Mouse (Mus musculus) heart, embryonic 12.5 days (tissue): Measurements from ENCODE around the gene Nek6. TPM values are rescaled to one million over a fixed set of nuclear protein-coding genes. Genes with fewer than 3 reads are reported as not detected.

Experiments
- ATAC-seq: fragments of 200-750 bp; cut with Nextera tagmentation; 2 replicates; pipeline ENCODE4 v1.8.0; 2017; ENCODE audit warnings: moderate TSS enrichment, moderate library complexity; ENCODE audit not compliant: insufficient number of reproducible peaks, low FRiP score
- H3K27ac ChIP-seq: fragments of 300-500 bp; sonication (generic); 2 replicates; pipeline ENCODE4 v1.5.1; 2016; ENCODE audit warnings: mild to moderate bottlenecking, moderate library complexity; ENCODE audit not compliant: poor library complexity, severe bottlenecking
- H3K27me3 ChIP-seq: fragments of 300-500 bp; sonication (generic); replicated peaks from 2 replicates; pipeline ENCODE4 v1.6.1; 2016; ENCODE audit warnings: mild to moderate bottlenecking, moderate library complexity
- H3K36me3 ChIP-seq: fragments of 300-500 bp; sonication (generic); 2 replicates; pipeline ENCODE4 v1.6.1; 2016; ENCODE audit warnings: mild to moderate bottlenecking, moderate library complexity
- H3K4me1 ChIP-seq: fragments of 300-500 bp; sonication (generic); replicated peaks from 2 replicates; pipeline ENCODE4 v1.6.1; 2016; ENCODE audit warnings: mild to moderate bottlenecking
- H3K4me2 ChIP-seq: fragments of 300-500 bp; sonication (generic); 2 replicates; pipeline ENCODE4 v1.6.1; 2016; ENCODE audit warnings: mild to moderate bottlenecking, moderate library complexity
- H3K4me3 ChIP-seq: fragments of 300-500 bp; sonication (generic); 2 replicates; pipeline ENCODE4 v1.5.1; 2016; ENCODE audit warnings: mild to moderate bottlenecking
- H3K9ac ChIP-seq: fragments of 300-500 bp; sonication (generic); 2 replicates; pipeline ENCODE4 v1.6.1; 2016; ENCODE audit warnings: mild to moderate bottlenecking, moderate library complexity
- H3K9me3 ChIP-seq: fragments of 300-500 bp; sonication (generic); replicated peaks from 2 replicates; pipeline ENCODE4 v1.6.1; 2016; ENCODE audit warnings: mild to moderate bottlenecking, moderate library complexity
- WGBS: fragments of 180-500 bp; shearing (Covaris S2); methylation state at CpG from one replicate; pipeline ENCODE4 v1.1.7; 2016; 5-methylcytosine and 5-hydroxymethylcytosine counted together
- microRNA-seq: library from miRNA; unstranded; fragments of <30 nt; microRNA quantifications from one replicate; pipeline ENCODE4, GENCODE M21; 2017
- polyA plus RNA-seq: library from polyadenylated mRNA; unstranded; fragments of >200 nt; fragmentation: Nextera tagmentation; extraction: Ambion mirVana; gene quantifications from 2 replicates; pipeline ENCODE4 v1.2.1, GENCODE M21; 2016

Nek6 gene
- polyA plus RNA-seq, 1 experiment from 2014 or later = 79.2 TPM

- H3K27me3 ChIP-seq = no peaks in the 10 kb centered on the region
- peaks cover 41% of the 10 kb centered on the region for H3K36me3 ChIP-seq
- H3K4me1 ChIP-seq = 0 out of 2 replicates have a peak, but pooled peaks cover 7% of the 10 kb centered on the region
- H3K4me2 ChIP-seq = no peak overlapping the region
- 80% methylated on average over 3 of the region's 3 CpGs for WGBS
- ATAC-seq = no peak
- no peak overlapping the region for H3K9ac ChIP-seq
- H3K27ac ChIP-seq = no peak overlapping the region
- no peak overlapping the region for H3K4me3 ChIP-seq
- no peaks in the 10 kb centered on the region for H3K9me3 ChIP-seq
Measured at GRCm38 (mm10) chr2:38623411-38623810, 112.0 kb downstream of the Nek6 start.

GRCm38 (mm10) chr2:38623821-38624590 lies 112.6 kb downstream of the Nek6 start:
- peaks cover 43% of the 10 kb centered on the region for H3K36me3 ChIP-seq

GRCm38 (mm10) chr2:38628801-38629200 lies 117.4 kb downstream of the Nek6 start:
- 91% methylated on average over 4 of the region's 4 CpGs for WGBS
- ATAC-seq = no peak
- H3K9ac ChIP-seq = no peak overlapping the region
- no peaks in the 10 kb centered on the region for H3K27me3 ChIP-seq
- peaks cover 68% of the 10 kb centered on the region for H3K36me3 ChIP-seq
- no peaks in the 10 kb centered on the region for H3K9me3 ChIP-seq
- H3K4me1 ChIP-seq = 0 out of 2 replicates have a peak, but pooled peaks cover 7% of the 10 kb centered on the region
- H3K4me2 ChIP-seq = no peak overlapping the region
- H3K27ac ChIP-seq = no peak overlapping the region
- H3K4me3 ChIP-seq = no peak overlapping the region

More at GRCm38 (mm10) chr2:38623821-38624590, 112.6 kb downstream of the Nek6 start:
- H3K27me3 ChIP-seq = no peaks in the 10 kb centered on the region
- no peak overlapping the region for H3K4me2 ChIP-seq
- no peak overlapping the region for H3K9ac ChIP-seq
- 89% methylated on average over 8 of the region's 8 CpGs for WGBS
- H3K9me3 ChIP-seq = no peaks in the 10 kb centered on the region
- 0 out of 2 replicates have a peak, but pooled peaks cover 7% of the 10 kb centered on the region for H3K4me1 ChIP-seq
- H3K4me3 ChIP-seq = no peak overlapping the region
- ATAC-seq = no peak
- no peak overlapping the region for H3K27ac ChIP-seq

GRCm38 (mm10) chr2:38629451-38629850 lies 118.0 kb downstream of the Nek6 start:
- H3K9me3 ChIP-seq = no peaks in the 10 kb centered on the region
- peaks cover 75% of the 10 kb centered on the region for H3K36me3 ChIP-seq
- ATAC-seq = no peak
- H3K4me1 ChIP-seq = 0 out of 2 replicates have a peak, but pooled peaks cover 7% of the 10 kb centered on the region
- no peaks in the 10 kb centered on the region for H3K27me3 ChIP-seq
- H3K27ac ChIP-seq = no peak overlapping the region
- no peak overlapping the region for H3K4me3 ChIP-seq
- no peak overlapping the region for H3K9ac ChIP-seq
- H3K4me2 ChIP-seq = no peak overlapping the region
- 94% methylated on average over 3 of the region's 3 CpGs for WGBS

- 83% methylated on average over 2 of the region's 2 CpGs for WGBS
- Histone ChIP-seq H3K4me1 (no peaks in the 10 kb centered on the region), H3K4me3 (no peak overlapping the region), H3K27ac (no peak overlapping the region), H3K9me3 (no peaks in the 10 kb centered on the region), H3K36me3 (peaks cover 85% of the 10 kb centered on the region), H3K9ac (no peak overlapping the region), H3K4me2 (no peak overlapping the region), H3K27me3 (no peaks in the 10 kb centered on the region)
- no peak for ATAC-seq
Measured at GRCm38 (mm10) chr2:38630574-38630973, 119.1 kb downstream of the Nek6 start.

GRCm38 (mm10) chr2:38637716-38638267 lies 126.3 kb downstream of the Nek6 start:
- Histone ChIP-seq H3K27ac (no peak overlapping the region), H3K27me3 (no peaks in the 10 kb centered on the region), H3K9me3 (no peaks in the 10 kb centered on the region), H3K36me3 (peaks cover 77% of the 10 kb centered on the region), H3K9ac (no peak overlapping the region), H3K4me1 (peaks cover 1% of the 10 kb centered on the region), H3K4me2 (no peak overlapping the region), H3K4me3 (no peak overlapping the region)
- 77% methylated on average over 4 of the region's 4 CpGs for WGBS
- no peak for ATAC-seq

GRCm38 (mm10) chr2:38641761-38642160 lies 130.3 kb downstream of the Nek6 start:
- WGBS = 97% methylated on average over 1 of the region's 1 CpGs
- Histone ChIP-seq H3K9me3 (no peaks in the 10 kb centered on the region), H3K4me2 (no peak overlapping the region), H3K9ac (no peak overlapping the region), H3K4me1 (peaks cover 3% of the 10 kb centered on the region), H3K27ac (no peak overlapping the region), H3K36me3 (peaks cover 44% of the 10 kb centered on the region), H3K4me3 (no peak overlapping the region), H3K27me3 (no peaks in the 10 kb centered on the region)
- no peak for ATAC-seq

GRCm38 (mm10) chr2:38643625-38644427 lies 132.4 kb downstream of the Nek6 start, which contains the start of gene Psmb7:
Gene Psmb7 (minus strand): TSS chr2:38644087.
- peak within 1 kb of the TSS; percentile 42 for H3K27ac ChIP-seq
- H3K4me3 ChIP-seq = peak within 1 kb of the TSS; percentile 82
- peak; percentile 82 for ATAC-seq
- no peaks in the 10 kb centered on the region for H3K27me3 ChIP-seq
- peak within 1 kb of the TSS; percentile 91 for H3K9ac ChIP-seq
- H3K4me1 ChIP-seq = peaks cover 8% of the 10 kb centered on the region
- peak within 1 kb of the TSS; percentile 85 for H3K4me2 ChIP-seq
- 2% methylated on average over 52 of the region's 52 CpGs for WGBS
- H3K9me3 ChIP-seq = no peaks in the 10 kb centered on the region; the same call in 1 of the 2 replicates
- H3K36me3 ChIP-seq = peaks cover 28% of the 10 kb centered on the region

Small RNA genes lying within 50 kb of the gene (microRNA-seq; reads per million reads assigned to microRNA genes)
- not detected for gene Gm27634

Other genes starting within 250 kb of the Nek6 start
- gene Dennd1a, start 224.3 kb upstream of the Nek6 start, polyA plus RNA-seq = 14.8 and 15.8 TPM in 2 replicates
- gene Lhx2, start 172.4 kb upstream of the Nek6 start, polyA plus RNA-seq = 0.36 and 0.70 TPM in 2 replicates
- 211 and 213 TPM in 2 replicates for gene Psmb7, start 132.4 kb downstream of the Nek6 start, polyA plus RNA-seq
- not detected in 2 replicates for gene Nr5a1, start 202.9 kb downstream of the Nek6 start, polyA plus RNA-seq